Mouse (Mus musculus) ES-E14 (cell line): ENCODE data around the gene Them4. TPM values are rescaled to one million over a fixed set of nuclear protein-coding genes. Genes with fewer than 3 reads are reported as not detected.

Experiments used
- DNase-seq: peaks from one replicate; pipeline ENCODE4 v3.0.0-alpha.2; 2013; ENCODE audit warnings: low read depth, low spot score
- H3K27ac ChIP-seq: 2 replicates; pipeline ENCODE4 v1.5.1; 2012; ENCODE audit warnings: low read depth, mild to moderate bottlenecking, low read length, moderate library complexity, mixed read lengths; ENCODE audit not compliant: poor library complexity, insufficient read depth, severe bottlenecking
- H3K36me3 ChIP-seq: 2 replicates; pipeline ENCODE4 v1.6.1; 2012; ENCODE audit warnings: mild to moderate bottlenecking, low read length, moderate library complexity, mixed read lengths; ENCODE audit not compliant: control insufficient read depth, poor library complexity, insufficient read depth, severe bottlenecking
- H3K4me1 ChIP-seq, 2 experiments: fragments of 150-350 bp in 1 of 2; sonication (generic) in 1 of 2; 2 replicates each; pipeline ENCODE4 v1.6.1; 2012; ENCODE audit warnings: low read length in 2 of 2, mild to moderate bottlenecking in 1 of 2, mixed read lengths in 1 of 2; ENCODE audit not compliant: control insufficient read depth in 2 of 2, insufficient read depth in 2 of 2, poor library complexity in 1 of 2
- H3K4me3 ChIP-seq, 2 experiments: fragments of 150-350 bp in 1 of 2; sonication (generic) in 1 of 2; 2 replicates each; pipeline ENCODE4 v1.5.1; 2012; ENCODE audit warnings: low read length in 2 of 2, low read depth in 1 of 2, mild to moderate bottlenecking in 1 of 2, mixed read lengths in 1 of 2; ENCODE audit not compliant: insufficient read depth in 1 of 2, poor library complexity in 1 of 2, severe bottlenecking in 1 of 2
- H3K9ac ChIP-seq: 2 replicates; pipeline ENCODE4 v1.6.1; 2012; ENCODE audit warnings: low read depth, mild to moderate bottlenecking, low read length, mixed read lengths; ENCODE audit not compliant: poor library complexity, insufficient read depth, severe bottlenecking
- H3K9me3 ChIP-seq: fragments of 150-350 bp; sonication (generic); 2 replicates; pipeline ENCODE4 v1.6.1; 2012; ENCODE audit warnings: low read depth, mild to moderate bottlenecking, low read length; ENCODE audit not compliant: control insufficient read depth, insufficient read depth
- CHD2 ChIP-seq: IDR thresholded peaks from 2 replicates; pipeline ENCODE4 v1.6.1; 2014; ENCODE audit warnings: mild to moderate bottlenecking, low read depth, low read length, inconsistent platforms
- HCFC1 ChIP-seq: IDR thresholded peaks from 2 replicates; pipeline ENCODE4 v1.6.1; 2012; ENCODE audit warnings: low read length, inconsistent platforms, borderline replicate concordance; ENCODE audit not compliant: insufficient read depth
- MAFK ChIP-seq: IDR thresholded peaks from 2 replicates; pipeline ENCODE4 v1.6.1; 2014; ENCODE audit warnings: mild to moderate bottlenecking, low read depth, low read length, inconsistent platforms; ENCODE audit not compliant: insufficient read depth
- ZC3H11A ChIP-seq: IDR thresholded peaks from 2 replicates; pipeline ENCODE4 v1.6.1; 2012; ENCODE audit warnings: low read depth, mild to moderate bottlenecking, inconsistent platforms, low read length, borderline replicate concordance
- ZNF384 ChIP-seq: IDR thresholded peaks from 2 replicates; pipeline ENCODE4 v1.6.1; 2012; ENCODE audit warnings: low read depth, low read length, inconsistent platforms
- in situ Hi-C, 2 experiments: fragments of 600-800 bp; cut with MboI; formaldehyde crosslinking; loops; one replicate each; pipeline ENCODE4 v1.15.1; 2025; ENCODE audit warnings: low sequenced_read_pairs in 2 of 2, inconsistent platforms in 1 of 2; ENCODE audit not compliant: unreplicated experiment in 2 of 2
- total RNA-seq: library from RNA; depleted of rRNA; stranded (reverse); fragments of 300-350 nt; gene quantifications from 2 replicates; pipeline ENCODE4 v1.2.3, GENCODE M21; 2012

The Them4 gene
- total RNA-seq, 1 experiment: 3.0 TPM

DNA sequence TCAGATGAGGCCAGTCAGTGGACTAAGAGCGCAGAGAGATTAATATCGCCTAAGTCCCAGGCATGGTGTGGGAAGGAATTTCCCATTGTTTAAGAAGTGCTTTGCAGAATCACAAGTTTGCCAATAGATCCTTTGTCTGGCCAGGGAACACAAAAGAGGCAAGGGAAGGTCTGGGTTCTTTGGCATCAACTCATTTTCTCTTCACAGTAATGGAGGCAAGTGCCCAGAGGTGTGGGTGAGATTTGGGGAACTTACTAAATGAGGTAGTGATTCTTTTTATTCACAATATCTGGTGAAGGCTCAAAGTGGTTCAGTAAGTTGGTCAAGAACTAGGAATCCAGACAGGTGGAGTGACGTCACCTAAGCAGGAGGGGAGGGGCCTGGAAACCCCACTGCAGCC, 35.0 kb downstream of the Them4 start:
- no peak for DNase-seq
- no peaks in the 10 kb centered on the region for H3K4me1 ChIP-seq
- no peaks in the 10 kb centered on the region for H3K9me3 ChIP-seq
- no peak overlapping the region for H3K4me3 ChIP-seq
- no peaks in the 10 kb centered on the region for H3K36me3 ChIP-seq
- in situ Hi-C loops: no loop called here
- H3K9ac ChIP-seq: no peak overlapping the region
- no peak overlapping the region for H3K27ac ChIP-seq
- no peak for TF ChIP-seq ZNF384

DNA sequence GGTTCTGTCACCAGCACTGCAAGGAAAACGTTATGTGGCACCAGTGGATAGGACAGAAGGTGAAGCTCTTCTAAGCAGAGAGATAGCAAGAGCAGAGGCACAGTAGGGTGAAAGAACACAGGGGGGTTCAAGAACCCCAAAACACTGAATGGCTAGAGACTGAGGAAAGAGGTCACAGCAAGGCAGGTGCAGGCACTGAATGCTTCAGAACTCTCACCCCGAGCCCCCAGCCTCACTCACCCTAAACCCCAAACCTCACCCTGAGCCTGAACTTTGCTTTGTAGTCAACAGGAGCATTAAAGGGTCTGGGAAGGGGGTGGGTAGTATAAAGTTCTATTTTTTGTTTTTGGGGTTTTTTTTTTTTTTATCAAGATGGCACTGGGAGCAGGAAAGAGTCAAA, 38.3 kb downstream of the Them4 start:
- no peaks in the 10 kb centered on the region for H3K9me3 ChIP-seq
- no peak overlapping the region for H3K9ac ChIP-seq
- in situ Hi-C loops: no loop called here
- H3K4me3 ChIP-seq: no peak overlapping the region
- H3K27ac ChIP-seq: no peak overlapping the region
- DNase-seq: no peak
- no peak for TF ChIP-seq HCFC1
- no peak for TF ChIP-seq MAFK
- TF ChIP-seq CHD2: no peak
- TF ChIP-seq ZC3H11A: no peak
- no peak for TF ChIP-seq ZNF384
- no peaks in the 10 kb centered on the region for H3K4me1 ChIP-seq
- no peaks in the 10 kb centered on the region for H3K36me3 ChIP-seq

DNA sequence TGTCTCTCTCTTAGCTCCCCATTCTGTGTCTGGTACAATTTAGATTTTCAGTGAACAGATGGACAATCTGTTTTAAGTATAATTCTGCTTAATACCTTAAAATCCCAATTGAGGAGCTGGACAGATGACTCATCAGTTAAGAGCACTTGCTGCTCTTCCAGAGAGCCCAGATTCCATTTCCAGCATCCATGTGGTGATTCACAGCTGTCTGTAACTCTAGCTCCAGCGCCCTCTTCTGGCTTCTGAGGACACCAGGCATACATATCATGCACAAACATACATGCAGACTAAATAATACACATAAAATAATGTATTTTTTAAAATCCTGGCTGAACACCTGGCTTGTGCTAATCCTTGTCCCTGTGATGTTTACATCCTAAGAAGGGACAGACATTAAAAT, 50.9 kb downstream of the Them4 start:
- peak; percentile 24; the same call in 1 of the 2 replicates for TF ChIP-seq ZC3H11A
- TF ChIP-seq HCFC1: no peak
- no peaks in the 10 kb centered on the region for H3K9me3 ChIP-seq
- H3K27ac ChIP-seq: no peak overlapping the region
- no peak overlapping the region for H3K9ac ChIP-seq
- H3K4me3 ChIP-seq: no peak overlapping the region
- in situ Hi-C loops: no loop called here
- no peaks in the 10 kb centered on the region for H3K36me3 ChIP-seq
- H3K4me1 ChIP-seq: no peaks in the 10 kb centered on the region
- peak; percentile 54 for DNase-seq

DNA sequence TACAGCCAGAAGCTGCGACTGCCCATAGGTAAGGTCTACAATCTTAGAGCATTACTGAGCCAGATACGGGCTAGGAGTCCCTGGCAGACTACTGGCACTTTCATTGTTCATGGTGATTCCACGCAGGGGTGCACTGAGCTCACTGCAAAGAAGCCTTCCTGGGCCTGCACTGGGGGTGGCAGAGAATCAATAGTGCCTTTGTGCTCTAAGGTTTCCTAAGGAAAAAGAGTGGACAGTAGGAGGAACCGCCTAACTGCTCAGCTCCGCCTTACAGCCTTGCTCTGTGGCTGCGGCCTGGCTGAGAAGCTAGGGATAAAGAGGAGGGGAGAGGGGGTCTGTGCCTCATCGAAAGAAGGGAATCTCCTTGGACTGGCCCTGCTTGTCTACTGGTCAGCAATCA, 52.2 kb downstream of the Them4 start, which contains the start of gene C2cd4d:
C2cd4d (plus strand) TSS at position 301 of the 400 bp plus-strand sequence.
- Histone ChIP-seq H3K4me3 (peak within 1 kb of the TSS; percentile 59 to 66), H3K9ac (no peak within 1 kb of the TSS), H3K36me3 (no peaks in the 10 kb centered on the region), H3K9me3 (no peaks in the 10 kb centered on the region), H3K27ac (no peak within 1 kb of the TSS), H3K4me1 (no peaks in the 10 kb centered on the region)
- in situ Hi-C loops: no loop called here
- no peak for DNase-seq
- TF ChIP-seq ZNF384: no peak
- no peak for TF ChIP-seq MAFK
- TF ChIP-seq CHD2: no peak
- TF ChIP-seq ZC3H11A: no peak
- no peak for TF ChIP-seq HCFC1

DNA sequence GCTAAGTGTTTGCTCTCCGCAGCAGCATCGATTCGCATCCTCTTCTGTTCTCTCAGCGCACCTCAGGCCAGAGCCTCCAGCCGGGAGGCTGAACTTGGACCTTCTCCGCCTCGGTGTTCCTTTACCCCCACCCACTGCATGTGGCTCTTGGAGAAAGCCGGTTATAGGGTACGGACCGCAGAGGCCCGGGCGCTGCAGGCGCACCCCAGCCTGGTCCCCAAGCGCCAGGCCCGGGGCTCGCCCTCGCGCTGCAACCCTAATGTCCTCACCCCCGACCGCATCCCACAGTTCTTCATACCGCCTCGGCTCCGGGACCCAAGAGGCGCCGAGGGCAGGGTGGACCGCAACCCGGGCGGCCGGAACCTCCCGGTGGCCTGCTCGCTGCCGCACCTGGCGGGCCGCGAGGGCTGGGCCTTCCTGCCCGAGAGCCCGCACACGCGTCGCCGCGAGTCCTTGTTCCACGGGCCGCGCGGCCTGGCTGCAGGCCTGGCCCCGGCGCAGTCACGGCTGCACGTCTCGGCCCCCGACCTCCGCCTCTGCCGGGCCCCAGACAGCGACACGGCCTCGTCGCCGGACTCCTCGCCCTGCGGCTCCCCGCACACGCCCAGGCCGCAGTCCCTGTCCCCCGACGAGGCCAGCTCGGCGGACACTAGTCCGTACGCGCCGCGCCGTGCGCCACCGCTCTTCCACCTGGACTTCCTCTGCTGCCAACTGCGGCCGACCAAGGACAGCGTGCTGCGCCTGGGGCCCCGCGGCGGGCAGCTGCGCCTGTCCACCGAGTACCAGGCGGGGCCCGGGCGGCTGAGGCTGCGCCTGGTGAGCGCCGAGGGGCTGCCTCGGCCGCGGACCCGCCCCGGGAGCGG, 53.6 kb downstream of the Them4 start:
- H3K36me3 ChIP-seq: no peaks in the 10 kb centered on the region
- H3K9ac ChIP-seq: peak overlapping the region; percentile 21
- H3K9me3 ChIP-seq: no peaks in the 10 kb centered on the region
- in situ Hi-C loops: no loop called here
- peak overlapping the region; percentile 59 to 66 for H3K4me3 ChIP-seq
- TF ChIP-seq ZNF384: no peak
- no peak for TF ChIP-seq CHD2
- TF ChIP-seq ZC3H11A: no peak
- no peak for TF ChIP-seq HCFC1
- no peak for TF ChIP-seq MAFK
- no peaks in the 10 kb centered on the region for H3K4me1 ChIP-seq
- DNase-seq: no peak
- no peak overlapping the region for H3K27ac ChIP-seq
